Mouse (Mus musculus) limb, embryonic 14.5 days (tissue): ENCODE measurements around the gene Marveld2. TPM values are rescaled to one million over a fixed set of nuclear protein-coding genes. Genes with fewer than 3 reads are reported as not detected.

Experiments
- ATAC-seq: fragments of 200-750 bp; cut with Nextera tagmentation; 2 replicates; pipeline ENCODE4 v1.8.0; 2017; ENCODE audit warnings: low read depth, moderate number of reproducible peaks, moderate TSS enrichment; ENCODE audit not compliant: low FRiP score
- DNase-seq: peaks from one replicate; pipeline ENCODE4 v3.0.0-alpha.2; 2015; ENCODE audit warnings: low spot score
- H3K27ac ChIP-seq: fragments of 300-500 bp; sonication (generic); replicated peaks from 2 replicates; pipeline ENCODE4 v1.5.1; 2014; ENCODE audit warnings: low read depth, mild to moderate bottlenecking, low read length, moderate library complexity, mixed read lengths
- H3K27me3 ChIP-seq: fragments of 300-500 bp; sonication (generic); 2 replicates; pipeline ENCODE4 v1.6.1; 2014; ENCODE audit warnings: low read length, mixed read lengths; ENCODE audit not compliant: control insufficient read depth, insufficient read depth
- H3K36me3 ChIP-seq: fragments of 300-500 bp; sonication (generic); 2 replicates; pipeline ENCODE4 v1.6.1; 2014; ENCODE audit warnings: mild to moderate bottlenecking, low read length, moderate library complexity, mixed read lengths; ENCODE audit not compliant: control insufficient read depth, insufficient read depth
- H3K4me1 ChIP-seq: fragments of 300-500 bp; sonication (generic); 2 replicates; pipeline ENCODE4 v1.6.1; 2014; ENCODE audit warnings: antibody characterized with exemption, low read length, mixed read lengths; ENCODE audit not compliant: control insufficient read depth, insufficient read depth
- H3K4me2 ChIP-seq: fragments of 300-500 bp; sonication (generic); replicated peaks from 2 replicates; pipeline ENCODE4 v1.6.1; 2014; ENCODE audit warnings: low read depth, mild to moderate bottlenecking, low read length, moderate library complexity; ENCODE audit not compliant: severe bottlenecking
- H3K4me3 ChIP-seq: fragments of 300-500 bp; sonication (generic); replicated peaks from 2 replicates; pipeline ENCODE4 v1.5.1; 2014; ENCODE audit warnings: low read length
- H3K9ac ChIP-seq: fragments of 300-500 bp; sonication (generic); 2 replicates; pipeline ENCODE4 v1.6.1; 2014; ENCODE audit warnings: mild to moderate bottlenecking, low read depth, low read length, moderate library complexity; ENCODE audit not compliant: severe bottlenecking
- H3K9me3 ChIP-seq: fragments of 300-500 bp; sonication (generic); 2 replicates; pipeline ENCODE4 v1.6.1; 2016; ENCODE audit warnings: low read length; ENCODE audit not compliant: control insufficient read depth
- POLR2A ChIP-seq: fragments of 200-500 bp; IDR thresholded peaks from 2 replicates; pipeline ENCODE4 v1.8.0; 2012; ENCODE audit warnings: inconsistent platforms, mild to moderate bottlenecking, moderate library complexity, borderline replicate concordance; ENCODE audit not compliant: insufficient read depth, insufficient read length; ENCODE audit errors: extremely low read depth
- WGBS: fragments of 180-500 bp; shearing (Covaris S2); extraction: QIAGEN DNeasy Blood & Tissue Kit; methylation state at CpG from one replicate; pipeline ENCODE4 v1.1.7; 2014; 5-methylcytosine and 5-hydroxymethylcytosine counted together
- polyA plus RNA-seq, 2 experiments: library from polyadenylated mRNA; depleted of rRNA in 1 of 2; stranded (reverse) in 1 of 2; unstranded in 1 of 2; fragments of >200 nt; fragmentation: Nextera tagmentation in 1 of 2; extraction: Ambion mirVana in 1 of 2; gene quantifications; 2 replicates each; pipeline versions ENCODE4 v1.2.1 to v1.2.3; 2012 to 2014

The Marveld2 gene
- polyA plus RNA-seq, 2 experiments, result 3.9 to 5.8 TPM

DNA sequence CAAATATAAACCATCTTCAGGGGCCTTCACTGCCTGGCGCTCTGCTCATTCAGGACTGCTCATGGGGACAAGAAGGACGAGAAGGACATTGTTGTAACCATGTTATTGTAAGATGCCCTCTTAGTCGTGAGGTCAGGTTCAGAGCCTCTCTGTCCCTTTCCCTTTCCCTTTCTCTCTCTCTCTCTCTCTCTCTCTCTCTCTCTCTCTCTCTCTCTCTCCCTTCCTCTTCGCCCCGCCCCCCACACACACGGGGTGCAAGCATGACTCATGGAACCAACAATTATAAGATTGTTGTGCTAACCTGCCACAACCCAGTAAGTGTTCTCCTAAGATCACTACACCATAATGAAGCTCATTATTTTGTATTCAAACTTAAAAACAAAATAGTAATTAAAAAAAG is 34.6 kb downstream of the Marveld2 start:
- no peaks in the 10 kb centered on the region for H3K36me3 ChIP-seq
- DNase-seq (no peak), ATAC-seq (no peak)
- 40% methylated on average over 6 of the region's 6 CpGs for WGBS
- H3K4me1 ChIP-seq, result no peaks in the 10 kb centered on the region
- no peak overlapping the region for H3K4me2 ChIP-seq
- no peak overlapping the region for H3K4me3 ChIP-seq
- H3K27ac ChIP-seq, result no peak overlapping the region
- no peak overlapping the region for H3K9ac ChIP-seq
- no peaks in the 10 kb centered on the region for H3K9me3 ChIP-seq
- no peaks in the 10 kb centered on the region for H3K27me3 ChIP-seq
- no peak for TF ChIP-seq POLR2A

GRCm38 (mm10) chr13:100581701-100582100 is 35.1 kb downstream of the Marveld2 start:
- H3K36me3 ChIP-seq, result no peaks in the 10 kb centered on the region
- H3K9ac ChIP-seq, result no peak overlapping the region; the same call in 1 of the 2 replicates
- ATAC-seq, result no peak
- WGBS, result 24% methylated on average over 3 of the region's 3 CpGs
- TF ChIP-seq POLR2A, result no peak
- no peaks in the 10 kb centered on the region for H3K4me1 ChIP-seq
- H3K4me3 ChIP-seq, result no peak overlapping the region
- no peaks in the 10 kb centered on the region for H3K27me3 ChIP-seq
- no peaks in the 10 kb centered on the region for H3K9me3 ChIP-seq
- H3K4me2 ChIP-seq, result no peak overlapping the region
- no peak for DNase-seq
- no peak overlapping the region for H3K27ac ChIP-seq

DNA sequence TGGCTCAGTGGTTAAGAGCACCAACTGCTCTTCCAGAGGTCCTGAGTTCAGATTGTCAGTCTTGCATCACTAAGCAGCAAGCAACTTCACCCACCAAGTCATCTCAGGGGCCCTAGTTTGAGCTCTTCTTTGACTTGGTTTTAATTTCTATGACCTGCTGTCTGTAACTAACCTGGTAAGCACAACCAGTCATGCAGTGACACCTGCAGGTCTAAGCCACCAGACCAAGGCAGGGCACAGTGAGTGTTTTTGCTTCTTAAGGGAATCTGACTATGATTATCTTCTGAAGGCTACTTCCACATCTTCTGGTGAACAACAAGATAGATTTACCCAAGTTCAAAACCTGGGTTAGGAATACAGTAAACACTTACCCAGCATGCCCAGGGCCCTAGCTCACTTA is 36.8 kb downstream of the Marveld2 start:
- Histone ChIP-seq H3K9me3 (no peaks in the 10 kb centered on the region), H3K4me1 (no peaks in the 10 kb centered on the region), H3K4me3 (no peak overlapping the region), H3K9ac (no peak overlapping the region), H3K36me3 (no peaks in the 10 kb centered on the region), H3K27me3 (no peaks in the 10 kb centered on the region), H3K4me2 (no peak overlapping the region), H3K27ac (no peak overlapping the region)
- ATAC-seq (no peak), DNase-seq (no peak)
- no peak for TF ChIP-seq POLR2A

DNA sequence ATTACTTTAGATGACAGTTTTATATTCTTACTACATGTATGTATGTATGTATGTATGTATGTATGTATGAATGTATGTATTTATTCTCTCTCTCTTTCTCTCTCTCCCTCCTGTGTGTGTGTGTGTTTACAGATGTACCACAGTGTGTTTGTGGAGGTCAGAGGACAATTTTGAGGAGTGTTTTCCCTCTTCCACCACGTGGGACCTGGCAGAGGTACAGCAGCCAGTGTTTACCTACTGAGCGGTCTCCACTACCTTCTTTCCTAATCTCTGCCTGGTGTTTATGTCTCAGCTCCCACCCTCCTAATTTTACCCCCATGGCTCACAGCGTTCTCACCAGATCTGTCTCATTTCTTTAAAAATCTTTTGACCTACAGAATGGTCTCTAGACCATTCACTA is 37.6 kb downstream of the Marveld2 start:
- DNase-seq (no peak), ATAC-seq (no peak)
- no peak overlapping the region for H3K27ac ChIP-seq
- no peak for TF ChIP-seq POLR2A
- H3K4me2 ChIP-seq, result no peak overlapping the region
- H3K4me3 ChIP-seq, result no peak overlapping the region
- H3K36me3 ChIP-seq, result no peaks in the 10 kb centered on the region
- H3K9ac ChIP-seq, result no peak overlapping the region
- H3K4me1 ChIP-seq, result no peaks in the 10 kb centered on the region
- H3K9me3 ChIP-seq, result no peaks in the 10 kb centered on the region
- 62% methylated on average over 3 of the region's 3 CpGs for WGBS
- no peaks in the 10 kb centered on the region for H3K27me3 ChIP-seq

DNA sequence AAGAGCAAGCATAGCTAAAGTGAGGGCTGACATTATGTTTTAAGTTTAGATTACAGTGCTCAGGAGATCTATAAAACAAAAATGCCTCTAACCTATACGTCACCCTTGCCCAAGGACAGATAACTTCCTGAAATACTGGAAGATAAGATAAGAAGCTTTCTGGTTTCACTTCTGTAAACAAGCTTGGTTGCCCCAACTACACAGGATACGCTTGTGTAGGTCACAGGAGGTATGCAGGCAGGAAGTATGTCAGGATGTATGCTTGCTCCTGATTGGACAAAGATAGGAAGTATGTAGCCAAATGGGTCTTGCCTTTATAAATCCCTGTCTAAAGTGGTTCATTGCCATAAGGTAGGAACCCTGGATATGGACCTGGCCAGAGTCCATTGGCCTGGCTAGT is 40.8 kb downstream of the Marveld2 start:
- no peak overlapping the region for H3K9ac ChIP-seq
- DNase-seq, result no peak
- H3K27me3 ChIP-seq, result no peaks in the 10 kb centered on the region
- no peak overlapping the region for H3K4me3 ChIP-seq
- H3K36me3 ChIP-seq, result no peaks in the 10 kb centered on the region
- 69% methylated on average over 2 of the region's 2 CpGs for whole genome bisulfite sequencing
- H3K4me1 ChIP-seq, result no peaks in the 10 kb centered on the region
- H3K4me2 ChIP-seq, result no peak overlapping the region
- H3K9me3 ChIP-seq, result no peaks in the 10 kb centered on the region
- H3K27ac ChIP-seq, result no peak overlapping the region
- no peak for TF ChIP-seq POLR2A
- ATAC-seq, result no peak

GRCm38 (mm10) chr13:100570713-100571112 is 46.1 kb downstream of the Marveld2 start:
- Histone ChIP-seq H3K4me2 (no peak overlapping the region), H3K27ac (no peak overlapping the region), H3K9me3 (no peaks in the 10 kb centered on the region), H3K9ac (no peak overlapping the region), H3K4me3 (no peak overlapping the region), H3K27me3 (no peaks in the 10 kb centered on the region), H3K36me3 (no peaks in the 10 kb centered on the region), H3K4me1 (no peaks in the 10 kb centered on the region)
- ATAC-seq, result no peak
- WGBS, result 47% methylated on average over 2 of the region's 2 CpGs
- DNase-seq, result no peak
- no peak for TF ChIP-seq POLR2A
